Mouse (Mus musculus): ENCODE measurements around the gene Frmd4b. TPM values are rescaled to one million over a fixed set of nuclear protein-coding genes. Genes with fewer than 3 reads are reported as not detected.

Gene Frmd4b
- total and polyA plus RNA-seq, 2 experiments, result 11.9 to 38.0 TPM

GRCm38 (mm10) chr6:97491065-97491464, 126.3 kb downstream of the Frmd4b start:
- 85% methylated on average over 5 of the region's 5 CpGs for WGBS
- Histone ChIP-seq H3K36me3 (ENCODE audit: control insufficient read depth, insufficient read depth, low read length) (no peaks in the 10 kb centered on the region), H3K9ac (ENCODE audit: low read depth, low read length) (no peak overlapping the region), H3K27ac (replicated peaks; ENCODE audit: insufficient read depth, low read depth, low read length) (no peak overlapping the region), H3K27me3 (ENCODE audit: control insufficient read depth, insufficient read depth, low read length) (no peaks in the 10 kb centered on the region), H3K79me2 (ENCODE audit: control insufficient read depth, insufficient read depth, low read length) (no peaks in the 10 kb centered on the region), H3K4me3 (ENCODE audit: insufficient read depth, low read depth, low read length) (no peak overlapping the region), H3K4me1 (ENCODE audit: control insufficient read depth, insufficient read depth, low read length) (no peaks in the 10 kb centered on the region; the same call in 1 of the 2 replicates)
- TF ChIP-seq CTCF (IDR thresholded peaks at IDR 0.05; ENCODE audit: low read depth, low read length), result no peak
- DNase-seq (ENCODE audit: extremely low read depth, low read depth, low spot score), result no peak

GRCm38 (mm10) chr6:97488821-97489220, 128.5 kb downstream of the Frmd4b start:
- H3K36me3 ChIP-seq (ENCODE audit: control insufficient read depth, insufficient read depth, low read length), result no peaks in the 10 kb centered on the region
- WGBS, result 34% methylated on average over 7 of the region's 7 CpGs
- H3K4me3 ChIP-seq (ENCODE audit: insufficient read depth, low read depth, low read length), result no peak overlapping the region
- H3K27ac ChIP-seq (replicated peaks; ENCODE audit: insufficient read depth, low read depth, low read length), result no peak overlapping the region
- H3K4me1 ChIP-seq (ENCODE audit: control insufficient read depth, insufficient read depth, low read length), result no peaks in the 10 kb centered on the region; the same call in 1 of the 2 replicates
- no peaks in the 10 kb centered on the region for H3K79me2 ChIP-seq (ENCODE audit: control insufficient read depth, insufficient read depth, low read length)
- H3K9ac ChIP-seq (ENCODE audit: low read depth, low read length), result no peak overlapping the region
- no peak for TF ChIP-seq POLR2A (IDR thresholded peaks at IDR 0.05; ENCODE audit: extremely low read depth, insufficient read depth, low read length)
- no peak for TF ChIP-seq CTCF (IDR thresholded peaks at IDR 0.05; ENCODE audit: low read depth, low read length)
- peak; percentile 52 for DNase-seq (ENCODE audit: extremely low read depth, low read depth, low spot score)
- no peaks in the 10 kb centered on the region for H3K27me3 ChIP-seq (ENCODE audit: control insufficient read depth, insufficient read depth, low read length)

GRCm38 (mm10) chr6:97488280-97488679, 129.1 kb downstream of the Frmd4b start:
- TF ChIP-seq CTCF (IDR thresholded peaks at IDR 0.05; ENCODE audit: low read depth, low read length) (no peak), POLR2A (IDR thresholded peaks at IDR 0.05; ENCODE audit: extremely low read depth, insufficient read depth, low read length) (no peak)
- Histone ChIP-seq H3K4me1 (ENCODE audit: control insufficient read depth, insufficient read depth, low read length) (no peaks in the 10 kb centered on the region; the same call in 1 of the 2 replicates), H3K27me3 (ENCODE audit: control insufficient read depth, insufficient read depth, low read length) (no peaks in the 10 kb centered on the region), H3K27ac (replicated peaks; ENCODE audit: insufficient read depth, low read depth, low read length) (no peak overlapping the region; the same call in 1 of the 2 replicates), H3K36me3 (ENCODE audit: control insufficient read depth, insufficient read depth, low read length) (no peaks in the 10 kb centered on the region), H3K9ac (ENCODE audit: low read depth, low read length) (peak overlapping the region; percentile 6; the same call in 1 of the 2 replicates), H3K79me2 (ENCODE audit: control insufficient read depth, insufficient read depth, low read length) (no peaks in the 10 kb centered on the region), H3K4me3 (ENCODE audit: insufficient read depth, low read depth, low read length) (0 out of 2 replicates have a peak overlapping the region, but pooled peaks have one; percentile 7)
- WGBS, result 38% methylated on average over 8 of the region's 8 CpGs
- DNase-seq (ENCODE audit: extremely low read depth, low read depth, low spot score), result no peak

- 4% methylated on average over 40 of the region's 40 CpGs for WGBS
- TF ChIP-seq POLR2A (IDR thresholded peaks at IDR 0.05; ENCODE audit: extremely low read depth, insufficient read depth, low read length) (0 out of 2 replicates have a peak, but pooled peaks have one; percentile 15), CTCF (IDR thresholded peaks at IDR 0.05; ENCODE audit: low read depth, low read length) (no peak)
- H3K4me3 ChIP-seq (ENCODE audit: insufficient read depth, low read depth, low read length), result peak overlapping the region; percentile 60
- no peaks in the 10 kb centered on the region for H3K27me3 ChIP-seq (ENCODE audit: control insufficient read depth, insufficient read depth, low read length)
- peak overlapping the region; percentile 47 for H3K9ac ChIP-seq (ENCODE audit: low read depth, low read length)
- no peaks in the 10 kb centered on the region; the same call in 1 of the 2 replicates for H3K4me1 ChIP-seq (ENCODE audit: control insufficient read depth, insufficient read depth, low read length)
- peak; percentile 66 for DNase-seq (ENCODE audit: extremely low read depth, low read depth, low spot score)
- peak overlapping the region; percentile 1; the same call in 1 of the 2 replicates for H3K27ac ChIP-seq (replicated peaks; ENCODE audit: insufficient read depth, low read depth, low read length)
- H3K36me3 ChIP-seq (ENCODE audit: control insufficient read depth, insufficient read depth, low read length), result no peaks in the 10 kb centered on the region
- no peaks in the 10 kb centered on the region for H3K79me2 ChIP-seq (ENCODE audit: control insufficient read depth, insufficient read depth, low read length)
Observed at GRCm38 (mm10) chr6:97487535-97488081, 129.7 kb downstream of the Frmd4b start.

GRCm38 (mm10) chr6:97486813-97487361, 130.5 kb downstream of the Frmd4b start:
- H3K36me3 ChIP-seq (ENCODE audit: control insufficient read depth, insufficient read depth, low read length), result no peaks in the 10 kb centered on the region
- H3K9ac ChIP-seq (ENCODE audit: low read depth, low read length), result peak overlapping the region; percentile 1
- peak overlapping the region; percentile 60 for H3K4me3 ChIP-seq (ENCODE audit: insufficient read depth, low read depth, low read length)
- no peaks in the 10 kb centered on the region; the same call in 1 of the 2 replicates for H3K4me1 ChIP-seq (ENCODE audit: control insufficient read depth, insufficient read depth, low read length)
- H3K79me2 ChIP-seq (ENCODE audit: control insufficient read depth, insufficient read depth, low read length), result no peaks in the 10 kb centered on the region
- DNase-seq (ENCODE audit: extremely low read depth, low read depth, low spot score), result no peak
- WGBS, result 35% methylated on average over 11 of the region's 11 CpGs
- H3K27ac ChIP-seq (replicated peaks; ENCODE audit: insufficient read depth, low read depth, low read length), result no peak overlapping the region; the same call in 1 of the 2 replicates
- H3K27me3 ChIP-seq (ENCODE audit: control insufficient read depth, insufficient read depth, low read length), result no peaks in the 10 kb centered on the region
- TF ChIP-seq POLR2A (IDR thresholded peaks at IDR 0.05; ENCODE audit: extremely low read depth, insufficient read depth, low read length) (no peak), CTCF (IDR thresholded peaks at IDR 0.05; ENCODE audit: low read depth, low read length) (no peak)

- Histone ChIP-seq H3K79me2 (ENCODE audit: control insufficient read depth, insufficient read depth, low read length) (no peaks in the 10 kb centered on the region), H3K4me1 (ENCODE audit: control insufficient read depth, insufficient read depth, low read length) (no peaks in the 10 kb centered on the region; the same call in 1 of the 2 replicates), H3K4me3 (ENCODE audit: insufficient read depth, low read depth, low read length) (no peak overlapping the region; the same call in 1 of the 2 replicates), H3K9ac (ENCODE audit: low read depth, low read length) (no peak overlapping the region), H3K36me3 (ENCODE audit: control insufficient read depth, insufficient read depth, low read length) (no peaks in the 10 kb centered on the region), H3K27ac (replicated peaks; ENCODE audit: insufficient read depth, low read depth, low read length) (peak overlapping the region; percentile 52; the same call in 1 of the 2 replicates), H3K27me3 (ENCODE audit: control insufficient read depth, insufficient read depth, low read length) (no peaks in the 10 kb centered on the region)
- WGBS, result 91% methylated on average over 11 of the region's 11 CpGs
- no peak for TF ChIP-seq POLR2A (IDR thresholded peaks at IDR 0.05; ENCODE audit: extremely low read depth, insufficient read depth, low read length)
- no peak for TF ChIP-seq CTCF (IDR thresholded peaks at IDR 0.05; ENCODE audit: low read depth, low read length)
- no peak for DNase-seq (ENCODE audit: extremely low read depth, low read depth, low spot score)
Observed at GRCm38 (mm10) chr6:97485886-97486386, 131.4 kb downstream of the Frmd4b start.

Data from liver, adult 2 months (tissue).